Comparison of ENCODE assay signal across 13 mouse cellular contexts in the genomic region with DNA sequence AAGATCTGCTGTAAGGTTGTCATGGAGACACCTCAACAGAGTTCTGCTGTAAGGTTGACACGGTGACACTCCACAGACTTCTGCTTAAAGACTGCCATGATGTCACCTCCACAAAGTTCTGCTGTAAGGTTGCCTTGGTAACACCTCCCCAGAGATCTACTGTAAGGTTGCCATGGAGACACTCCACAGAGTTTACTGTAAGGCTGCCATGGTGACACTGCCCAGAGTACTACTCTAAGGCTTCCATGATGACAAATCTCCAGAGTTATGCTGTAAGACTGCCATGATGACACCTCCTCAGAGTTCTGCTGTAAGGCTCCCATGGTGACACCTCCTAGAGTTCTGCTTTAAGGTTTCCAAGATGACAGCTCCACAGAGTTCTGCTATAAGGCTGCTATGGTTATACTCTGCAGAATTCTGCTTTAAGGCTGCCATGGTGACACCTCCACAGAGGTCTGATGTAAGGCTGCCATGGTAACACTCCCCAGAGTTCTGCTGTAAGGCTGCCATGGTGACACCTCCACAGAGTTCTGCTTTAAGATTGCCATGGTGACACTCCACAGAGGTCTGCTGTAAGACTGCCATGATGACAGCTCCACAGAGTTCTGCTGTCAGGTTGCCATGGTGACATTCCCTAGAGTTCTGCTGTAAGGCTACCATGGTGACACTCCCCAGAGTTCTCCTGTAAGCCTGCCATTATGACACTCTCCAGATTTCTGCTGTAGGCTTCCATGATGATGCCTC.
DNase-seq lines count a peak whose midpoint lies in the region; ATAC-seq and TF ChIP-seq lines count a peak whose summit lies in the region.
"Had no signal": no experiment of that assay in that cellular context is flagged by ENCODE, and none has a peak within 500 bp of the region (broad histone marks: within the 10 kb centered on the region; RNA-seq: fewer than 3 reads in every experiment).

No protein-coding gene starts in this region.

- no peak overlapping the region for H3K4me3 ChIP-seq in left cerebral cortex, adult 2 months
- H3K4me3 ChIP-seq in forebrain, embryonic 12.5 days (replicated peaks) = no peak overlapping the region
- no peak overlapping the region for H3K4me3 ChIP-seq in hindbrain, embryonic 15.5 days
- H3K4me3 ChIP-seq in neural tube, embryonic 13.5 days = no peak overlapping the region
- H3K4me3 ChIP-seq in cerebellum, adult 2 months (replicated peaks; ENCODE audit: insufficient read depth, low read depth, low read length) = no peak overlapping the region

- no peak overlapping the region for H3K9ac ChIP-seq in forebrain, embryonic 12.5 days
- H3K9ac ChIP-seq in hindbrain, embryonic 15.5 days = no peak overlapping the region
- H3K9ac ChIP-seq in neural tube, embryonic 13.5 days = no peak overlapping the region

- DNase-seq in left cerebral cortex, postnatal 14 days (ENCODE audit: low spot score in 2 of 2) = peak; percentile 8 to 75
- no peak for DNase-seq in left cerebral cortex, adult 2 months (ENCODE audit: extremely low spot score in 1 of 2, low spot score in 2 of 2)
- no peak for DNase-seq in cerebellum, adult 2 months
- DNase-seq in thymus, postnatal 0 days (ENCODE audit: low spot score) = no peak
- DNase-seq: cerebellum, postnatal 10 days; gastrocnemius, postnatal 10 days; heart, postnatal 36 days; right cerebral cortex, postnatal 25 days; thymus, postnatal 36 days had no signal

- H3K9me3 ChIP-seq in forebrain, embryonic 12.5 days = no peaks in the 10 kb centered on the region
- H3K9me3 ChIP-seq in hindbrain, embryonic 15.5 days = no peaks in the 10 kb centered on the region
- H3K9me3 ChIP-seq in neural tube, embryonic 13.5 days = 0 out of 2 replicates have a peak, but pooled peaks cover 14% of the 10 kb centered on the region

- no peak for TF ChIP-seq CTCF in left cerebral cortex, adult 2 months (IDR thresholded peaks at IDR 0.05)
- no peak for TF ChIP-seq CTCF in cerebellum, adult 2 months (IDR thresholded peaks at IDR 0.05; ENCODE audit: borderline replicate concordance, insufficient read depth, low read depth, low read length)

- WGBS in forebrain, embryonic 12.5 days = 74% methylated on average over 1 of the region's 1 CpGs
- WGBS in hindbrain, embryonic 15.5 days = 77% methylated on average over 1 of the region's 1 CpGs
- 81% methylated on average over 1 of the region's 1 CpGs for WGBS in neural tube, embryonic 13.5 days
- WGBS in cerebellum, adult 2 months = 58% methylated on average over 1 of the region's 1 CpGs

- no peaks in the 10 kb centered on the region for H3K27me3 ChIP-seq in forebrain, embryonic 12.5 days
- no peaks in the 10 kb centered on the region for H3K27me3 ChIP-seq in hindbrain, embryonic 15.5 days
- no peaks in the 10 kb centered on the region for H3K27me3 ChIP-seq in neural tube, embryonic 13.5 days
- H3K27me3 ChIP-seq in cerebellum, adult 2 months (ENCODE audit: control insufficient read depth, insufficient read depth, low read length) = no peaks in the 10 kb centered on the region

- H3K4me2 ChIP-seq in forebrain, embryonic 12.5 days = no peak overlapping the region
- no peak overlapping the region for H3K4me2 ChIP-seq in hindbrain, embryonic 15.5 days
- no peak overlapping the region for H3K4me2 ChIP-seq in neural tube, embryonic 13.5 days

- intact Hi-C loops in left cerebral cortex, postnatal 14 days (cut with DNase I) = no loop called here
- intact Hi-C loops in left cerebral cortex, adult 2 months (cut with DNase I) = no loop called here

- ATAC-seq in forebrain, embryonic 12.5 days (ENCODE audit: low FRiP score) = peak; percentile 49
- ATAC-seq in hindbrain, embryonic 15.5 days (ENCODE audit: low FRiP score, low read depth) = peak; percentile 82
- peak; percentile 72; the same call in 1 of the 2 replicates for ATAC-seq in neural tube, embryonic 13.5 days (ENCODE audit: low read depth)

- no peak overlapping the region for H3K27ac ChIP-seq in left cerebral cortex, adult 2 months
- H3K27ac ChIP-seq in forebrain, embryonic 12.5 days = no peak overlapping the region
- no peak overlapping the region for H3K27ac ChIP-seq in hindbrain, embryonic 15.5 days (replicated peaks)
- H3K27ac ChIP-seq in neural tube, embryonic 13.5 days (replicated peaks) = no peak overlapping the region
- H3K27ac ChIP-seq in cerebellum, adult 2 months (ENCODE audit: insufficient read depth, low read length) = no peak overlapping the region
- H3K27ac ChIP-seq: macrophage had no signal

- no peaks in the 10 kb centered on the region for H3K36me3 ChIP-seq in forebrain, embryonic 12.5 days (replicated peaks)
- no peaks in the 10 kb centered on the region for H3K36me3 ChIP-seq in hindbrain, embryonic 15.5 days
- H3K36me3 ChIP-seq in neural tube, embryonic 13.5 days = no peaks in the 10 kb centered on the region

- no peaks in the 10 kb centered on the region for H3K4me1 ChIP-seq in forebrain, embryonic 12.5 days
- 0 out of 2 replicates have a peak, but pooled peaks cover 7% of the 10 kb centered on the region for H3K4me1 ChIP-seq in hindbrain, embryonic 15.5 days (replicated peaks)
- H3K4me1 ChIP-seq in neural tube, embryonic 13.5 days (replicated peaks) = 0 out of 2 replicates have a peak, but pooled peaks cover 6% of the 10 kb centered on the region
- H3K4me1 ChIP-seq in cerebellum, adult 2 months (ENCODE audit: control insufficient read depth, insufficient read depth, low read length) = no peaks in the 10 kb centered on the region

- no peak for TF ChIP-seq POLR2A in cerebellum, adult 2 months (IDR thresholded peaks at IDR 0.05; ENCODE audit: borderline replicate concordance, insufficient read depth, low read length)

Comparison
In these comparisons a context has a peak if more than half of its experiments do, and no peak if none do; other contexts are left out.
1. DNase-seq: peak in left cerebral cortex, postnatal 14 days (2 of 2); none in left cerebral cortex, adult 2 months (0 of 2), cerebellum, adult 2 months (0 of 2) and thymus, postnatal 0 days (single experiment).
2. Peak in every context shown above with its lines, with median percentiles within 50 percentile points of each other: ATAC-seq.